Mouse (Mus musculus) cerebellum, adult 18-20 months (tissue): Measurements from ENCODE around the gene Mgat5b.
A peak's percentile ranks its signal among the peaks of the same experiment; 100 is the strongest.

Source experiments
- DNase-seq, 2 experiments: peaks; one replicate each; pipeline ENCODE4 v3.0.0; 2021

The Mgat5b gene

GRCm38 (mm10) chr11:116919186-116920020 lies 740 bp downstream of the Mgat5b start:
- peak in 1 of 2 experiments; percentile 28 for DNase-seq

DNA sequence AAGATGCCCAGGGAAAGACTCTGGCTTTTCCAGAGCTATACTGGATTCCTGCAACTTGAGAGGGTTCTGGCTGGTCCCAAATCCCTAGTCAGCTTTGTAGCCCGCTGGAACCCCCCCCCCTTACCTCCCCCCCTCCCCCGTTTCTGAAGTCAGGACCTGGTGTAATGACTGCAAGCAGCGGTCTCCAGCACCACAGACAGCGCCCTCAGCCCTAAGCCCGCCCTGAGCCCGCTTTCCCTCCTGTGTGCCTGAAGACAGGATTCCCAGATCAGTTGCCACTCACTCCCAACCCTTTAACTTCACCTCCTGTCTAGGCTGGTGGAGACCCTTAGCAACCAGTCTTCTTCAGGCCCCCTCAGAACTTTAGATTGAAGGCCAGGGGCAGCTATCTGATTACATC lies 2.1 kb downstream of the Mgat5b start:
- no peak for DNase-seq

DNA sequence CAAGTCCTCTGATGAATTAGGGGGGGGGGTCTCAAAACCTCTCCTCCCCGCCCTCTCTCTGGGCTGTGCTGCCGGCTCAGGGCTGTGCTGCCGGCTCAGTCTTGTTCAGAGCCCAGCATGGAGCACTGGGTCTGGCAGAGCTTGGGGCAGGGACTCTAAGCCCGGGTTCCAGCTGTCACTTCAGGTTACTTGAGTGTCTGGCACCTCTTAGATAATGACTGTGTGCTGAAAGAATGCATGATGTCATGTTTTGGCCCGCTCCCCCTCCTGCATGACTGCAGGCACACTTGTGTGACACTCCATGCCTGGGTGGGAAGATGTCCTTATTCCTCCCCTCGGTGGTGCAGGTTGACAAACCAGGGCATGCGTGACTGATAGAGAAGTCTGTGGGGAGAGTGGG lies 3.4 kb downstream of the Mgat5b start:
- DNase-seq, result peak; percentile 24 to 29

GRCm38 (mm10) chr11:116928031-116928430 lies 9.4 kb downstream of the Mgat5b start:
- no peak for DNase-seq

- no peak for DNase-seq
These were observed 16.2 kb downstream of the Mgat5b start for GRCm38 (mm10) chr11:116934862-116935261.

DNA sequence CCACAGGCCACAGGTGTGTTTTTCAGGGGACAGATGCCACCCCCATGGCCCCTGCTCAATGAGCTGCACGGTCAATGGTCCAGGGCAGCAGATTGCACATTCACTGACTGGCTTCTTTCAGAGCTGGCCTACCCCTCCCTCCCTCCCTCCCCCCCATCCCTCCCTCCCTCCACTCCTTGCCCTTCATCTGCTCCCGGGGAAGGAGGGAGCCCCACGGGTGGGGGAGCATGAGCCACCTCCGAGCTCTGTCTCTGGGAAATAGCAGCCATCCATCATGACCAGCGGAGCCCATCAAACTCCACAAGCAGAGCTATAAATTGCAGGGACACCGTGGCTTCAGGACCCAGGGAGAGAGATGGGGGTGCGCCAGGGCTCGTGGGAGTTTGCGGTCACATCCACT lies 16.7 kb downstream of the Mgat5b start:
- no peak for DNase-seq

DNA sequence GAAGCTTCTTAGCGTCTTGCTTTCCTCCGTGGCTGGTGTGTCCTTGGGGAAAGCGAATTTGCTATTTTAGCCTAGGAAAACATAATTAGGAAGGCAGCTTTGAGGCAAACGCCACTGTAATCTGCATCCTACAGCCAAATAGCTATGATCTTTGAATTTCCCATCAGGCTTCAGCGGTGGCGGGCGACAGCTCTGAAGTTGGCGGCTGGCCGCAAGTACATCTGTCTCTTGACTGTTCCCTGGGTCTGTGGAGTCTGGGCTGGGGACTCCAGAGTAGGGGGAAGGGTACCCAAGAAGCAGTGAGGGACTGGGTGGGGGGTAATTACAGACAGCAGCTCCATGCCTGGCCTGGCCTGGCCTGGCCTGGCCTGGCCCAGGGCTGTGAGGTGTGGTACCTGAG lies 17.3 kb downstream of the Mgat5b start:
- DNase-seq, result no peak

- no peak for DNase-seq
These were observed 18.5 kb downstream of the Mgat5b start for GRCm38 (mm10) chr11:116937141-116937540.

DNA sequence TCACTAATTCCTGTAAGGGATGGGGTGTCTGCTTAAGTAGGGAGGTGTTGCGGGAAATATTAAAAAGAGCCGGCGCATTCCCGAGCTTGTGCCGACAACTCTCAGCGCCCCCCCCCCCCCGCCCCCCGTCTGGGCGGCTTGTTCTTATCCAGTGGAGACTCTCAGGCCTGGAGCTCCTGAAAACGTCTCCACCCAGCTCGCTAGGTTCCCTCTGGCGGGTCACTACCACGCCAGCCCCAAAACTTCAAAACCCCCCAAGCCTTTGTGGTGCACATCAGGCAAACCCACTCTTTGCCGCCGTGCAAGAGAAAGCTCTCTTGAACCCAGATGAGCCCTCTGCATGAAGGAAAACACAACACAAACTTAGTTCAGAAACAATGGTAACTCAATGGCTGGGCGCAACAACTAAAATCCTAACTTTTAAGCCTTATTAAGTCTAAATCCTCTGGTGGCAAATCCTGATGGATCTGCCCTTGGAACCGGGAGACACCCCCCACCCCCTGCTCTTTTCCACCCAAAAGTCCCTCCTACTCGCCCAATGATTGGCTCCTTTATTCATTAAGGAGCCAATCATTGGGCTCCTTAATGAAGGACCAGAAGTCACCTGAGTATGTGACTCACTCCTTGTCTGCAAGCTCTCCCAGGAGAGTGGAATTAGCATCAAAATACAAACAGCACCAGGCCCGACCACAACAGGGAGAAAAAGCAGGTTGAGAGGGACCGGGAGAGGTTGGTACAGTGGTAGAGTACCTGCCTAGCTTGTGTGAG lies 21.6 kb downstream of the Mgat5b start:
- no peak for DNase-seq

GRCm38 (mm10) chr11:116944346-116944745 lies 25.7 kb downstream of the Mgat5b start:
- no peak for DNase-seq

GRCm38 (mm10) chr11:116949832-116950231 lies 31.2 kb downstream of the Mgat5b start:
- DNase-seq, result no peak

- DNase-seq, result no peak
These were observed 32.8 kb downstream of the Mgat5b start for GRCm38 (mm10) chr11:116951429-116951828.

- DNase-seq, result no peak
These were observed 35.8 kb downstream of the Mgat5b start for GRCm38 (mm10) chr11:116954231-116955118.

DNA sequence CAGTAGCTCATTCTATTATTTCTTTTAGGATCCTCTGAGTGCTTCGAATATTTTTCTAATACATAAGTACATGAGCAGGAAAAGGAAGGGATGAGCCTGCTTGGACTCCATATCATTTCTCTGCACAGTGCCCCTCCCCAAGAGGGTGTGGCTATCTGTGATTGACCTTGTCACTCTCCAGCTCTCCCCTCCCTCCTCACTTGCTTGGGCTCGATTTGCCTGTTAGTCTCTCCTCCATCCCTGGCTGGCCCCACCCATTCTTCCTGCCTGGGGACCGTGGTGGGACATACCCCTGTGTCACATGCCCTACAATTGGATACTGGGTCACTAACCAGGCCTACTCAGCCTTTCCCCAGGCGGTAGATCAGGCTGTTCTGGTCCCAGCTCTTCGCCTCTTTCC lies 39.9 kb downstream of the Mgat5b start:
- DNase-seq, result no peak

GRCm38 (mm10) chr11:116965061-116965460 lies 46.4 kb downstream of the Mgat5b start:
- DNase-seq, result no peak

GRCm38 (mm10) chr11:116965961-116966360 lies 47.3 kb downstream of the Mgat5b start:
- DNase-seq, result no peak

GRCm38 (mm10) chr11:116968586-116968985 lies 49.9 kb downstream of the Mgat5b start:
- no peak for DNase-seq

DNA sequence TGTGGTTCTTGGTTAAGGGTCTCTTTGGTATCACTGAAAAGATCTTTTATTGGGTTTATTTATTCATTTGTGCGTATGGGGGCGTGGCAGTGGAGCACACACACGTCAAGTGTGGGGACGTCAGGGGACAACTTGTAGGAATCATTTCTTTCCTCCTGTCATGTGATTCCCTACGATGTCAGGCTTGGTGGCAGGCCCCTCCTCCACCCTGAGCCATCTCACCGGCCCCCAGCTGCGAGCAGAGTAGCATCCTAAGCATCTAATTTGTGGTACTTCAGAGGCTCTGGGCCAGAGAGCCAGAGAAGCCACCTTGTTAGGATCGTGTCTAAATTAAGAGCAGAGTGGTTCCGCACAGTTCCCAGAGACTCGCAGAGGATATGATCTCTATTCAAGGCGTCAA lies 50.8 kb downstream of the Mgat5b start:
- DNase-seq, result no peak

- DNase-seq, result no peak
These were observed 52.2 kb downstream of the Mgat5b start for GRCm38 (mm10) chr11:116970847-116971246.

DNA sequence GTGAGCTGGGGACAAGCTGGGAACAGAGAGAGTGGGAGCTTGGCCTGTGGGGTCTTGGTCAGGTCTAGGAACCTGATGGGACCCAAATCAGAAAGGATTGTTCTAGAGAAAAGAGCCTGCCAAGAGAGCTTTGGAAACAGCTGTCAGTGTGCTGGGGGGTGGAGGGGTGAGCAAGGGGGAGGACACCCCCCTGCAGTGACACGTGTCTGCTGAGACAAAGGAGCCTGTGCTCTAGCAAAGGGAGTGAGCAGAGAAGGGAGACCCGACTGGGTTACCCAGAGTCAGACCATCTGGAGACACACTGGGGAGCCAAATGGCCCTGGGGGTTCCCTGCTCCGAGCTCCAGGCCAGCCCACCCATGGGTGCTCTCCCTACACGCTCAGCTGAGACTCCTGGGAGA lies 54.2 kb downstream of the Mgat5b start:
- DNase-seq, result no peak

DNA sequence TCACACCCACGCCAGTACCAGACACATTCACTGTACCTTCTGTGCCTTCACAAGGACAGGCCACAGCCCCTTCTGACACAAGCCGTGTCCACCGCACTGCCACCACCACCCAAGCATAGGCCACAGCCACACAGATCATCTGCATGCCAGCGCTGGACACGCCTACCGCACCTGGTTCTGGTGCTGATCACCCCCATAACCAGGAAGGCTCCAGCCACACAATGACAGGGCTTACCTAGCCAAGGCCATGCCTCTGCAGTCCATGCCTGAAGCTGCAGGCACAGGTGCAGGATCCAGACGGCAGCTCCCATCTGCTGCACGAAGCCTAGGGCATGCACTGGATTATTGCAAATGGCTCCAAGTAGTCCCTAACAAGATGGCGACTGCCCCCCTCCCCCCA lies 54.8 kb downstream of the Mgat5b start:
- DNase-seq, result no peak

DNA sequence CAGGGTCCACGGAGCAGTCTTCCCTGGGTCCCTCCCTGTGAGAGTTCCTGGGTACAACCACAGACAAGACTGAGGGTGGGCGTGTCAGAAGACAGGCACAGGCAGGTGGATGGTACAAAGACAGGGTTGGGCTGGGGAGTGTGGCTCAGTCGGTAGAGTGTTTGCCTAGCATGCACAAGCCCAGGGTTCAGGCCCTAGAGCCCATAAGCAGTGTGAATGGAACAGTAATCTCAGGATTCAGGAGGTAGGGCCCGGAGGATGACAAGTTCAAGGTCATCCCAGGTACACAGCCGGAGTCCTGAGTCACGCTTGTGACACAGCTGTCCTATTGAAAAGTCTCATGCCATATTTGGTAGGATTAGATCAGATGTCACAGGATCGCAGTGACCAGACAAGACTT lies 55.7 kb downstream of the Mgat5b start:
- DNase-seq, result no peak

GRCm38 (mm10) chr11:116980313-116980712 lies 61.6 kb downstream of the Mgat5b start:
- DNase-seq, result no peak
